Mouse (Mus musculus): ENCODE measurements around the gene Btbd9.

The Btbd9 gene

GRCm38 (mm10) chr17:30454155-30454861 is 122.0 kb downstream of the Btbd9 start:
- no peak for DNase-seq (ENCODE audit: low spot score in 2 of 2)

- DNase-seq (ENCODE audit: low spot score in 2 of 2), result no peak
Observed at GRCm38 (mm10) chr17:30453272-30453671, 123.0 kb downstream of the Btbd9 start.

- DNase-seq (ENCODE audit: low spot score in 2 of 2), result no peak
Observed at GRCm38 (mm10) chr17:30452363-30452762, 123.9 kb downstream of the Btbd9 start.

GRCm38 (mm10) chr17:30448562-30448961 is 127.7 kb downstream of the Btbd9 start:
- no peak for DNase-seq (ENCODE audit: low spot score in 2 of 2)

- DNase-seq (ENCODE audit: low spot score in 2 of 2), result no peak
Observed at GRCm38 (mm10) chr17:30445805-30446441, 130.4 kb downstream of the Btbd9 start.

- no peak for DNase-seq (ENCODE audit: low spot score in 2 of 2)
Observed at GRCm38 (mm10) chr17:30439702-30440101, 136.6 kb downstream of the Btbd9 start.

GRCm38 (mm10) chr17:30438786-30439185 is 137.5 kb downstream of the Btbd9 start:
- DNase-seq (ENCODE audit: low spot score in 2 of 2), result no peak

- DNase-seq (ENCODE audit: low spot score in 2 of 2), result no peak
Observed at GRCm38 (mm10) chr17:30436021-30436461, 140.2 kb downstream of the Btbd9 start.

GRCm38 (mm10) chr17:30435478-30435877 is 140.8 kb downstream of the Btbd9 start:
- no peak for DNase-seq (ENCODE audit: low spot score in 2 of 2)

GRCm38 (mm10) chr17:30432094-30432493 is 144.2 kb downstream of the Btbd9 start:
- no peak for DNase-seq (ENCODE audit: low spot score in 2 of 2)

- no peak for DNase-seq (ENCODE audit: low spot score in 2 of 2)
Observed at GRCm38 (mm10) chr17:30430961-30431640, 145.2 kb downstream of the Btbd9 start.

- DNase-seq (ENCODE audit: low spot score in 2 of 2), result peak in 1 of 2 experiments; percentile 16
Observed at GRCm38 (mm10) chr17:30428661-30429060, 147.6 kb downstream of the Btbd9 start.

- DNase-seq (ENCODE audit: low spot score in 2 of 2), result no peak
Observed at GRCm38 (mm10) chr17:30423256-30423852, 152.9 kb downstream of the Btbd9 start.

GRCm38 (mm10) chr17:30422278-30422677 is 154.0 kb downstream of the Btbd9 start:
- no peak for DNase-seq (ENCODE audit: low spot score in 2 of 2)

- DNase-seq (ENCODE audit: low spot score in 2 of 2), result no peak
Observed at GRCm38 (mm10) chr17:30421256-30421655, 155.0 kb downstream of the Btbd9 start.

- no peak for DNase-seq (ENCODE audit: low spot score in 2 of 2)
Observed at GRCm38 (mm10) chr17:30419494-30419893, 156.8 kb downstream of the Btbd9 start.

- no peak for DNase-seq (ENCODE audit: low spot score in 2 of 2)
Observed at GRCm38 (mm10) chr17:30418510-30418909, 157.8 kb downstream of the Btbd9 start.

- DNase-seq (ENCODE audit: low spot score in 2 of 2), result no peak
Observed at GRCm38 (mm10) chr17:30417106-30417505, 159.2 kb downstream of the Btbd9 start.

- DNase-seq (ENCODE audit: low spot score in 2 of 2), result no peak
Observed at GRCm38 (mm10) chr17:30415693-30416092, 160.6 kb downstream of the Btbd9 start.

GRCm38 (mm10) chr17:30412991-30413390 is 163.3 kb downstream of the Btbd9 start:
- DNase-seq (ENCODE audit: low spot score in 2 of 2), result no peak

GRCm38 (mm10) chr17:30406002-30406401 is 170.3 kb downstream of the Btbd9 start:
- no peak for DNase-seq (ENCODE audit: low spot score in 2 of 2)

- no peak for DNase-seq (ENCODE audit: low spot score in 2 of 2)
Observed at GRCm38 (mm10) chr17:30402871-30403270, 173.4 kb downstream of the Btbd9 start.

All from right cerebral cortex, postnatal 36 days (tissue).